Mouse (Mus musculus) gastrocnemius, adult 2 months (tissue): ENCODE measurements at regions not wholly inside any gene's neighbourhood (a gene's known extent, or its start where the extent isn't known, plus 50 kb on each side); places are given as distances from the start of the nearest gene placed in this dataset.
A peak's percentile ranks its signal among the peaks of the same experiment; 100 is the strongest.

Experiments
- DNase-seq: peaks from one replicate; pipeline ENCODE4 v3.0.0; 2022
- H3K27ac ChIP-seq: fragments of 200-600 bp; 2 replicates; pipeline ENCODE4 v1.8.1; 2022; ENCODE audit warnings: mild to moderate bottlenecking
- H3K4me3 ChIP-seq: fragments of 200-600 bp; 2 replicates; pipeline ENCODE4 v1.8.1; 2022; ENCODE audit warnings: mild to moderate bottlenecking, moderate library complexity
- CTCF ChIP-seq: fragments of 200-600 bp; IDR thresholded peaks from 2 replicates; pipeline ENCODE4 v1.8.1; 2022; ENCODE audit warnings: antibody characterized with exemption, mild to moderate bottlenecking, moderate library complexity
- intact Hi-C: fragments of 180-260 bp; cut with DNase I; formaldehyde crosslinking; loops from one replicate; pipeline ENCODE4 v1.15.1; 2025

DNA sequence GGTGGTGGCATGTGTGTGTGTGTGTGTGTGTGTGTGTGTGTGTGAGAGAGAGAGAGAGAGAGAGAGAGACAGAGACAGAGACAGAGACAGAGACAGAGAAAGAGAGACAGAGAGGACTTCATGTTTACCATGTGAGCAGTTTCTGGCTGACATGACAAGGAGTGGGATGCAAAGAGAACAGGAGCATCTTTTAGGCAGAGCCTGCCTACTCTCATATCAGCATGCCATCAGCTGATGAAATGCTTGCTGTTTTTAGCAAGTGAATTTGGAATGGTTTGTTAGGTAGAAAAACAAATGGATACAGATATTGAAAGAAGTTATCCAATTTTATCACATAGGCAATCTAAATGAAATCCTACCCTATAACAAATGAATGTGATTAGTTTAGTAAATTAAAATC, 203.5 kb upstream of the Fam174a start:
- no peak for TF ChIP-seq CTCF
- no peak for DNase-seq
- Histone ChIP-seq H3K27ac (no peak overlapping the region), H3K4me3 (no peak overlapping the region)
- intact Hi-C loops, result no loop called here

DNA sequence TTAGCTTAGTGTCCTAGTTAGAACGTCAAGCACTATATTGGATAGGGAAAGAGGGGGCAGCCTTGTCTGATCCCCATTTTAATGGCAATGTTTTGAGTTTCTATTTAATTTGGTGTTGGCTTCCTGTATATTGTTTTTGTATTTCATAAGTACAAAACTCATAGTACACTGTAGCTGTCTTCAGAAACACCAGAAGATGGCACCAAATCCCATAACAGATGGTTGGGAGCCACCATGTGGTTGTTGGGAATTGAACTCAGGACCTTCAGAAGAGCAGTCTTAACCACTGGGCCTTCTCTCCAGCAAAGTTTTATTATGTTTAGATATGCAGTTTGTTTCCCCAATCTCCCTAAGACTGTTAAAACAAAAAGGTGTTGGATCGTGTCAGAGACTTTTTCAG, 199.9 kb upstream of the Fam174a start:
- intact Hi-C loops, result no loop called here
- no peak for DNase-seq
- peak; percentile 5; the same call in 1 of the 2 replicates for TF ChIP-seq CTCF
- Histone ChIP-seq H3K27ac (no peak overlapping the region), H3K4me3 (no peak overlapping the region)

DNA sequence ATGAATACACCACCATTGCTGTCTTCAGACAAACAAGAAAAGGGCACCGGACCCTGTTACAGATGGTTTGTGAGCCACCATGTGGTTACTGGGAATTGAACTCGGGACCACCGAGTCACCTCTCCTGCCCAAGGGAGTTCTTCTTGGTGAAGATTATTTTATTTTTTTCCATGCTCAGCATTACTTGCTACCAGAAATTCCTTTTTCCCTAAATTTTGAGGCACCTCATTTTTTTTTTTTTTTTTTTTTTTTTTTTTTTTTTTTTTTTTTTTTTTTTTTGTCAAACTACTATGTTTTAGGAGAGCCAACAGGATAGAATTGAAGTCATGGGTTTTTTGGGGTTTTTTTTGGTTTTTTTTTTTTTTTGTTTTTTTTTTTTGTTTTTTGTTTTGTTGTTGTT, 165.9 kb upstream of the Fam174a start:
- no peak overlapping the region for H3K27ac ChIP-seq
- intact Hi-C loops, result no loop called here
- no peak overlapping the region for H3K4me3 ChIP-seq
- no peak for DNase-seq
- no peak for TF ChIP-seq CTCF

DNA sequence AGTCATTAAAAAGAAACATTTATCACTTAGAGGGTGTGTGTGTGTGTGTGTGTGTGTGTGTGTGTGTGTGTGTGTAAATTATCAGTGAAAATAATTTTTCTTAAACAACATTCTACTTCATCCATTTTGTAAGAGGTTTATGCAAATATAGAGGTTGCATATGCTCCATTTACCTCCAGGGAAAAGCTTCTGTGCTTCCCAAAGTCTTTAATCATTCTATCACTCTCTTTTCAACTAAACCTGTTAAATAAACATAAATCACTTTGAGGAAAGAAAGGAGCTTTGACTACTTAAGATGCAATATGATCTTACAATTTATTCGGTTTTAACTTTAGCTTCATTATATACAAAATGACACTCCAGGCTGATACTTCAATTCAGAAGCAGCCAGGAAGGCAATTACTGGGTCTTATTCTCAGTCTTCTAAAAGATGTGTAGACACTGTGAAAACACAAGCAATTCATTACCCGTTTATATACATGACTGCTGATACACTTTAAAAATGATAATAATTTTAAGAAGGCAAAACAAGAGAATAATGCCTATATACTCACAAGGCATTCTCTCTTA, 139.3 kb upstream of the Fam174a start:
- Histone ChIP-seq H3K27ac (no peak overlapping the region), H3K4me3 (no peak overlapping the region)
- intact Hi-C loops, result no loop called here
- no peak for DNase-seq
- no peak for TF ChIP-seq CTCF

DNA sequence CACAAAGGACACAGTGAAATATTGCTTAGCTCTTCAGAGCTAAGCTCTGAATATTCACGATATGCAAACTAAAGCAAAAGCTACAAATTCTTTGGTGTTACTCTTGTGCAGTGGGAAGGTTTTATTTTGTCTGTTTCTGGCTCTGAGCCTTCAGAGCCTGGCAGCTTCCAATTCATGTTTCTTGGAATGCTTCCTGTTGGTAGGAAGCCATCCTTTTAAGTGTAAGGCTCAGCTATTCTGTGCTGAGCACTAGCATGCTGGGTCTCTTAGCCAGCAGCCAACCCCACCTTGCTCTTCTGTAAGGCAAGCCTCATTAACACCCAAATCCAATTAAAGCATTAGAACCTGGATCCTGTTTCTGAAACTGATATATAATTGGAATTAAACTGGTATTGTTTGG, 94.5 kb upstream of the Fam174a start:
- TF ChIP-seq CTCF, result no peak
- Histone ChIP-seq H3K4me3 (no peak overlapping the region), H3K27ac (no peak overlapping the region)
- intact Hi-C loops, result no loop called here
- no peak for DNase-seq

DNA sequence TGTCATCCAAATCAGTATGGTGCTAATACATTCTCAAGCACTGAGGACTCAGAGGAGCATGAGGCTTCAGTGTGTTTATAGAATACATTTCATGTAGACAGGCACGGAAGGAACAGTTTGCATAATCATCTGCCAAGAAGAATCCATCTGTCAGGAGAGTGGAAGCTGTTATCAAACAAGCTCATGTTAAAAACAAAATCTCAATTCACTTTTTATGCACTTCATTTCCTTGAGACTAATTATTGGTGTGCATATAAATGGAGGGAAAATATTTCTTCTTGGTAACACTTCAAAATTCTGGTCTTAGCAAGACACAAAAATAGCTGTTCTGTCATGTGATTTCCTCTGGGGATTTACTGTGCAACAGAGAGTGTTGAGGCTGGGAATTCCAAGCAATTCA, 90.1 kb upstream of the Fam174a start:
- DNase-seq, result no peak
- Histone ChIP-seq H3K27ac (no peak overlapping the region), H3K4me3 (no peak overlapping the region)
- no peak for TF ChIP-seq CTCF
- intact Hi-C loops, result no loop called here

DNA sequence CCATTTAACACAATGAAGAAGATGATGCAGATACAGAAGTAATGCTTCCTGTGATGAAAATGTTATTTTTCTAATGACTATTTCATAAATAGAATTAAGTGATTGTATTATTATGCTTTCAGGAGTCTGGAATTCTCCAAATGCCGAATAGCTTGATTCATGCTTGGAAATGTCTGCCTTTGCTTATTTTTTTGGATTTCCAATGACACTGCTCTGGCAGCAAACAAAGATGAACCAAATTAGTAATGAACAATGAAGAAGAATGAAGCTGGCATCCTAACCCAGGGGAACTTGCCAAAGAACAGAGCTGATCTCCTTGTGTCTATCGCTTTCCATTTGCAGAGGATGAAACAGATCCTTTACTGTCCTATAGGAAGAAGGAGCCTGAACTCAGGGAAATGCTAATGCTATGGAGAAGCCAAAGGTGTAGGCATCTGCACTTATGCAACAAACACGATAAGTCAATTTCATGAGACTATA, 71.7 kb upstream of the Fam174a start:
- TF ChIP-seq CTCF, result no peak
- H3K4me3 ChIP-seq, result no peak overlapping the region
- no peak overlapping the region for H3K27ac ChIP-seq
- intact Hi-C loops, result no loop called here
- DNase-seq, result no peak
